Mouse (Mus musculus): ENCODE data around the gene Nat9. TPM values are rescaled to one million over a fixed set of nuclear protein-coding genes. Genes with fewer than 3 reads are reported as not detected.

The Nat9 gene
- polyA plus RNA-seq, 1 experiment from 2014 or later = 16.6 TPM

- WGBS = 32% methylated on average over 12 of the region's 12 CpGs
- H3K4me2 ChIP-seq = no peak overlapping the region
- peaks cover 28% of the 10 kb centered on the region for H3K4me1 ChIP-seq
- H3K4me3 ChIP-seq (replicated peaks) = no peak overlapping the region
- no peaks in the 10 kb centered on the region for H3K36me3 ChIP-seq (replicated peaks)
- no peak overlapping the region for H3K27ac ChIP-seq
- peaks cover 73% of the 10 kb centered on the region for H3K27me3 ChIP-seq
- no peak for ATAC-seq (ENCODE audit: low FRiP score)
- H3K9ac ChIP-seq = no peak overlapping the region
- no peaks in the 10 kb centered on the region for H3K9me3 ChIP-seq
These were observed 29.5 kb downstream of the Nat9 start for GRCm38 (mm10) chr11:115157933-115158719.

DNA sequence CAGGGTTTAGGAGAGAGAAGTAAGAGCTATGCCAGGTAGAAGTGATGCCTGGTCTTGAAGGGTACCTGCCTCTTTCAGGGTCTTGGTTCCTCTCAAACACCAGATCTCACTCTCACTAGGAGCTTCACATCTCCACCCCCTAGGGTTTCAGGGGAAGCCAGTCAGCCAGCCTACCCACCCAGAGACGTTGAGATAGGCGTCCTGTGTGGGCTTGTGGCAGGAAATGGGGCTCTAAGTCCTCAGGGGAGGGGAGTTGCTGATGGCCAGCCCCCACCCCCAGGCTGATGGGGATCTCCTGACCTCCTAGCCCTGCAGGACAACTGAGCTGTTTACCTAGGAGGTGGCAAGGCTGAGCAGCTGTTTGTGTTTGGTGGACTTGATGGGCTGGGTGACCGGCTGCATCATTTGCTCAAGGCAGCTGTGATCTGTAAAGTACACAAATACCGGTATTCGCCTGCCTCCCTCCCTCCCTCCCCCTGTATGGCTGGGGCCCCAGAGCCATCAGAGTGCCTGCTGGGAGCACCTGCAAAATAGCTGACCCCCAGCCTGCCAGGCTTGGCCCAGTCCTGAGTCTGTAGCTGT is 32.5 kb downstream of the Nat9 start:
- Histone ChIP-seq H3K4me3 (replicated peaks) (no peak overlapping the region), H3K4me2 (no peak overlapping the region), H3K4me1 (peaks cover 33% of the 10 kb centered on the region), H3K27ac (no peak overlapping the region), H3K9me3 (no peaks in the 10 kb centered on the region), H3K36me3 (replicated peaks) (no peaks in the 10 kb centered on the region), H3K9ac (no peak overlapping the region), H3K27me3 (peaks cover 63% of the 10 kb centered on the region)
- ATAC-seq (ENCODE audit: low FRiP score) = no peak
- whole genome bisulfite sequencing = 27% methylated on average over 5 of the region's 5 CpGs

DNA sequence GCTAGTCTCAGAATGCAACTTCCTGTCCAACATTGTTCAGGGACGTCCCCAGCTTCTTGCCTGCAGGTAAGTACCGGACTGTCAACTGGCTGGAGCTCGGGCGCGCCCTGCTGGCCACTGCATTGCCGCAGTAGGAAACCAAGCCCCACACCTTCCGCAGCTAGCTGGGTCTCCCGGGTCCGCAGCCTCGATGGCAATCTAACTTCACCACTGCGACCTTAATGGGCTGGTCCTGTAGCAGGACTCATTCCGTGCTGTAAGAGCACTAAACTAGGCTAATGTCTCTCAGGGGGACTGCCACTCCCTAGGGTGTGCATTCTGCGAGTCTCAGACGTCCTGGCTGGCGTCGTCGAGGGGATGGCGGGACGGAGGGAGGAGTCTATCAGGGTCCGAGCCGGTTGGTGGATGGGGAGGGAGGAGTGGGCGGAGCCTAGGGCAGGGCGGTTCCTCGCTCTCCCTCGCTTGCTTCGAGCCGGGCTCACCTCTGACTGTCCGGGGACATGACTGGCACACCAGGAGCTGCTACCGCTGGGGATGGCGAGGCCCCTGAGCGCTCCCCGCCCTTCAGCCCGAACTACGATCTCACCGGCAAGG is 33.9 kb downstream of the Nat9 start:
- WGBS = 1% methylated on average over 35 of the region's 35 CpGs
- H3K4me3 ChIP-seq (replicated peaks) = peak overlapping the region; percentile 30
- H3K9me3 ChIP-seq = no peaks in the 10 kb centered on the region
- H3K4me1 ChIP-seq = peaks cover 33% of the 10 kb centered on the region
- no peaks in the 10 kb centered on the region for H3K36me3 ChIP-seq (replicated peaks)
- H3K27ac ChIP-seq = no peak overlapping the region
- ATAC-seq (ENCODE audit: low FRiP score) = peak; percentile 61
- H3K9ac ChIP-seq = no peak overlapping the region
- H3K4me2 ChIP-seq = peak overlapping the region; percentile 46
- H3K27me3 ChIP-seq = peaks cover 58% of the 10 kb centered on the region

DNA sequence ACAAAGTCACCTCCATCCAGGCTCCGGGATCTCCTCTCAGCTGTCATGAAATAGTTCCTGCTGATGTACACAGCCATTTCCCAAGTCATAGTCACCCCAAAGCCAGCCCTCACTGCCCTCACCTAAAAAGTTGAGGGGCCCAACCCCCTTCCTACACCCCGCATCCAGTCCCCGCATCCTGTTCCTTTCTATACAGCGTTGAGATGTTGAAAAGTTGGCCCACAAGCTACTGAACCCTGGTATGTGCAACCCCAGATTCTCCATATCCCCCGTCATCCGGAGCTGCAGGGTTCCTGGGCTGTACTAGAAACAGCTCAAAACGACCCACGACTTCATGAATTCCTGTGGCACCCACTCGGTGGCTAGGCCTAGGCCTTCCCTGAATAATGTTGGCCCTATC is 34.6 kb downstream of the Nat9 start:
- H3K4me3 ChIP-seq (replicated peaks) = no peak overlapping the region
- H3K4me1 ChIP-seq = peaks cover 29% of the 10 kb centered on the region
- H3K36me3 ChIP-seq (replicated peaks) = no peaks in the 10 kb centered on the region
- 82% methylated on average over 9 of the region's 9 CpGs for WGBS
- no peak overlapping the region for H3K9ac ChIP-seq
- peaks cover 58% of the 10 kb centered on the region for H3K27me3 ChIP-seq
- no peak overlapping the region for H3K27ac ChIP-seq
- no peaks in the 10 kb centered on the region for H3K9me3 ChIP-seq
- no peak overlapping the region for H3K4me2 ChIP-seq
- ATAC-seq (ENCODE audit: low FRiP score) = no peak

DNA sequence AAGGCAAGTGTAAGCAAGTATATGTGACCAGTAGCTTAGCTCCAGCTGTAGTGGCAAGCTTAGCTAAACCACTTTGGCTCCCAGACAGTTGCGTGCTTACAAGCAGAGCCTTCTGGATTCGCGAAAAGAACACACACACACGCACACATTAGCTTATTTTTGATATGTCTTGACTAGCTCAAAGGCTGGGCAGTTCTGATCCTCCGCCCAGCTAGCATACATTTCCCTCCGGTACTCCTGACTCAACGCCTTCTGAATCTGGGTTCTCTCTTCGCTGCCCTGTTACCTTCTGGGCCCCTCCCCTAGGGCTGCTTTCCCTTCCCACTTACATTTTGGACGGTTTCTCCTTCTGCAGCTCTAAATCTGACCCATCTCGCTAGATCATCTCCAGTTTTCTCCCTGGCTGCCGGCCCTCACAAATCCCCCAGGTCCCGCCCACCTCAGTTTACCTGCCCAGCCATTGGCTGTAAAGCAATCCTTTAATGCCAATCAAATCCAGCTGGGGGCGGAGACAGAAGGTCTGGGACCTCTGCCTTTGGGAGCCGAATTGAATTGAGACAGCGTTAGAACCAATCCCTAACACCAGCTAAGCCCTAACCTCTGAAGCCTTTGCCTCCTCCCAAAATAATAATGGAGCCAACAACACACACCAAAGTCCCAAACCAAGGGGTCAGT is 35.8 kb downstream of the Nat9 start:
- Histone ChIP-seq H3K4me2 (peak overlapping the region; percentile 52), H3K27ac (no peak overlapping the region), H3K4me3 (replicated peaks) (peak overlapping the region; percentile 32), H3K36me3 (replicated peaks) (no peaks in the 10 kb centered on the region), H3K9me3 (no peaks in the 10 kb centered on the region), H3K9ac (peak overlapping the region; percentile 34; the same call in 1 of the 2 replicates), H3K27me3 (peaks cover 48% of the 10 kb centered on the region), H3K4me1 (peaks cover 23% of the 10 kb centered on the region)
- 8% methylated on average over 15 of the region's 15 CpGs for WGBS
- peak; percentile 81 for ATAC-seq (ENCODE audit: low FRiP score)

GRCm38 (mm10) chr11:115150741-115151254 is 36.9 kb downstream of the Nat9 start:
- Histone ChIP-seq H3K9me3 (no peaks in the 10 kb centered on the region), H3K4me1 (peaks cover 23% of the 10 kb centered on the region), H3K4me3 (replicated peaks) (no peak overlapping the region), H3K4me2 (no peak overlapping the region), H3K9ac (no peak overlapping the region), H3K27me3 (peaks cover 38% of the 10 kb centered on the region), H3K27ac (no peak overlapping the region), H3K36me3 (replicated peaks) (no peaks in the 10 kb centered on the region)
- WGBS = 78% methylated on average over 6 of the region's 6 CpGs
- ATAC-seq (ENCODE audit: low FRiP score) = no peak

DNA sequence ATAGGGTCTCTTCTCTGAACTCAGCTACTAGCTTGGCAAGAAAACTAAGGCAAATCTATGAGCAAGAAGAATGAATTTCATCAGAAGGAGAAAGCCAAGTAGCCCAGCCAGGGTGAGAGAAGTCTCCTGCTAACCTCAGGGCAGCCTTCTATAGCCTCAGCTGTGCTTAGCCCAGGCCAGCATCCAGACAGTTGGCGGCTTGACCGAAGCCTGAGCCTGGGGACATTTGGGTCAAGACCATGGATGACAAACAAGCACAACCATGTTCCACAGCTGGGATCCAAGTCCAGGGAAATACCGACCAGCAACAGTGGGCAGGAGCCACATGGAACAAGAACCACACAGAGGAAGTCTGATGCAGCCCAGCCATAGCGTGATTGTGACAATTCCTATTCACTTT is 39.8 kb downstream of the Nat9 start:
- ATAC-seq (ENCODE audit: low FRiP score) = no peak
- no peak overlapping the region for H3K27ac ChIP-seq
- no peak overlapping the region for H3K9ac ChIP-seq
- H3K4me3 ChIP-seq (replicated peaks) = no peak overlapping the region
- 85% methylated on average over 4 of the region's 4 CpGs for WGBS
- H3K4me1 ChIP-seq = peaks cover 13% of the 10 kb centered on the region
- H3K27me3 ChIP-seq = peaks cover 8% of the 10 kb centered on the region; the same call in 1 of the 2 replicates
- no peaks in the 10 kb centered on the region for H3K9me3 ChIP-seq
- H3K4me2 ChIP-seq = no peak overlapping the region
- H3K36me3 ChIP-seq (replicated peaks) = no peaks in the 10 kb centered on the region

- Histone ChIP-seq H3K4me3 (replicated peaks) (no peak overlapping the region), H3K27me3 (no peaks in the 10 kb centered on the region), H3K9ac (no peak overlapping the region), H3K9me3 (no peaks in the 10 kb centered on the region), H3K36me3 (replicated peaks) (no peaks in the 10 kb centered on the region), H3K4me1 (no peaks in the 10 kb centered on the region), H3K4me2 (no peak overlapping the region), H3K27ac (no peak overlapping the region)
- 86% methylated on average over 2 of the region's 2 CpGs for WGBS
- ATAC-seq (ENCODE audit: low FRiP score) = no peak
These were observed 45.7 kb downstream of the Nat9 start for GRCm38 (mm10) chr11:115141970-115142369.

- Histone ChIP-seq H3K36me3 (replicated peaks) (no peaks in the 10 kb centered on the region), H3K4me2 (no peak overlapping the region), H3K27me3 (no peaks in the 10 kb centered on the region), H3K9ac (no peak overlapping the region), H3K4me3 (replicated peaks) (no peak overlapping the region), H3K27ac (no peak overlapping the region), H3K9me3 (no peaks in the 10 kb centered on the region), H3K4me1 (no peaks in the 10 kb centered on the region)
- ATAC-seq (ENCODE audit: low FRiP score) = no peak
- 89% methylated on average over 5 of the region's 5 CpGs for WGBS
These were observed 48.9 kb downstream of the Nat9 start for GRCm38 (mm10) chr11:115138597-115139262.

GRCm38 (mm10) chr11:115133800-115134199 is 53.9 kb downstream of the Nat9 start, which contains the start of gene Cd300lf:
Cd300lf (minus strand) TSS chr11:115133992.
- Histone ChIP-seq H3K27me3 (no peaks in the 10 kb centered on the region), H3K9me3 (no peaks in the 10 kb centered on the region), H3K27ac (no peak within 1 kb of the TSS), H3K4me3 (replicated peaks) (no peak within 1 kb of the TSS), H3K4me2 (no peak within 1 kb of the TSS), H3K4me1 (no peaks in the 10 kb centered on the region), H3K9ac (no peak within 1 kb of the TSS), H3K36me3 (replicated peaks) (no peaks in the 10 kb centered on the region)
- 85% methylated on average over 8 of the region's 8 CpGs for WGBS
- no peak for ATAC-seq (ENCODE audit: low FRiP score)
